Mouse (Mus musculus) liver, embryonic 12.5 days (tissue): ENCODE results near the gene Fgd2. TPM values are rescaled to one million over a fixed set of nuclear protein-coding genes. Genes with fewer than 3 reads are reported as not detected.

Experiments used
- ATAC-seq: fragments of 200-750 bp; cut with Nextera tagmentation; 2 replicates; pipeline ENCODE4 v1.8.0; 2017; ENCODE audit warnings: moderate number of reproducible peaks, mild to moderate bottlenecking, moderate library complexity
- H3K27ac ChIP-seq: fragments of 300-500 bp; sonication (generic); 2 replicates; pipeline ENCODE4 v1.5.1; 2016; ENCODE audit warnings: mild to moderate bottlenecking
- H3K27me3 ChIP-seq: fragments of 300-500 bp; sonication (generic); replicated peaks from 2 replicates; pipeline ENCODE4 v1.6.1; 2016; ENCODE audit warnings: mild to moderate bottlenecking, moderate library complexity
- H3K36me3 ChIP-seq: fragments of 300-500 bp; sonication (generic); 2 replicates; pipeline ENCODE4 v1.6.1; 2016; ENCODE audit warnings: mild to moderate bottlenecking, moderate library complexity
- H3K4me1 ChIP-seq: fragments of 300-500 bp; sonication (generic); 2 replicates; pipeline ENCODE4 v1.6.1; 2016
- H3K4me2 ChIP-seq: fragments of 300-500 bp; sonication (generic); 2 replicates; pipeline ENCODE4 v1.6.1; 2016; ENCODE audit warnings: mild to moderate bottlenecking, moderate library complexity
- H3K4me3 ChIP-seq: fragments of 300-500 bp; sonication (generic); 2 replicates; pipeline ENCODE4 v1.5.1; 2016; ENCODE audit warnings: mild to moderate bottlenecking, moderate library complexity
- H3K9ac ChIP-seq: fragments of 300-500 bp; sonication (generic); 2 replicates; pipeline ENCODE4 v1.6.1; 2016; ENCODE audit warnings: mild to moderate bottlenecking, moderate library complexity
- H3K9me3 ChIP-seq: fragments of 300-500 bp; sonication (generic); replicated peaks from 2 replicates; pipeline ENCODE4 v1.6.1; 2016; ENCODE audit warnings: mild to moderate bottlenecking, moderate library complexity
- WGBS: fragments of 180-500 bp; shearing (Covaris S2); methylation state at CpG from one replicate; pipeline ENCODE4 v1.1.7; 2016; ENCODE audit not compliant: insufficient replicate concordance; 5-methylcytosine and 5-hydroxymethylcytosine counted together
- polyA plus RNA-seq: library from polyadenylated mRNA; unstranded; fragments of >200 nt; fragmentation: Nextera tagmentation; extraction: Ambion mirVana; gene quantifications from 2 replicates; pipeline ENCODE4 v1.2.1, GENCODE M21; 2016

The Fgd2 gene
- polyA plus RNA-seq, 1 experiment from 2014 or later = 5.9 TPM

GRCm38 (mm10) chr17:29422337-29422736 lies 61.6 kb downstream of the Fgd2 start:
- Histone ChIP-seq H3K9ac (no peak overlapping the region), H3K9me3 (no peaks in the 10 kb centered on the region), H3K27me3 (peaks cover 26% of the 10 kb centered on the region), H3K27ac (no peak overlapping the region), H3K36me3 (no peaks in the 10 kb centered on the region), H3K4me2 (no peak overlapping the region), H3K4me1 (peaks cover 33% of the 10 kb centered on the region), H3K4me3 (no peak overlapping the region)
- no peak for ATAC-seq
- WGBS = 84% methylated on average over 6 of the region's 6 CpGs

GRCm38 (mm10) chr17:29422912-29423504 lies 62.3 kb downstream of the Fgd2 start:
- Histone ChIP-seq H3K4me3 (no peak overlapping the region), H3K9ac (no peak overlapping the region), H3K36me3 (no peaks in the 10 kb centered on the region), H3K27ac (peak overlapping the region; percentile 62; the same call in 1 of the 2 replicates), H3K27me3 (peaks cover 27% of the 10 kb centered on the region), H3K4me2 (no peak overlapping the region), H3K4me1 (peaks cover 35% of the 10 kb centered on the region), H3K9me3 (no peaks in the 10 kb centered on the region)
- 72% methylated on average over 8 of the region's 8 CpGs for WGBS
- no peak for ATAC-seq

- ATAC-seq = no peak
- no peak overlapping the region for H3K4me2 ChIP-seq
- no peaks in the 10 kb centered on the region for H3K36me3 ChIP-seq
- H3K4me3 ChIP-seq = no peak overlapping the region
- H3K4me1 ChIP-seq = peaks cover 38% of the 10 kb centered on the region
- 76% methylated on average over 2 of the region's 2 CpGs for WGBS
- no peak overlapping the region for H3K27ac ChIP-seq
- H3K27me3 ChIP-seq = peaks cover 17% of the 10 kb centered on the region
- no peak overlapping the region for H3K9ac ChIP-seq
- no peaks in the 10 kb centered on the region for H3K9me3 ChIP-seq
Observed at GRCm38 (mm10) chr17:29423991-29424390, 63.3 kb downstream of the Fgd2 start.

- Histone ChIP-seq H3K9ac (no peak overlapping the region), H3K4me1 (peaks cover 37% of the 10 kb centered on the region), H3K4me2 (no peak overlapping the region), H3K27me3 (peaks cover 9% of the 10 kb centered on the region; the same call in 1 of the 2 replicates), H3K27ac (no peak overlapping the region), H3K36me3 (no peaks in the 10 kb centered on the region), H3K9me3 (no peaks in the 10 kb centered on the region), H3K4me3 (no peak overlapping the region)
- ATAC-seq = no peak
- 77% methylated on average over 9 of the region's 9 CpGs for WGBS
Observed at GRCm38 (mm10) chr17:29425345-29425744, 64.6 kb downstream of the Fgd2 start.

- Histone ChIP-seq H3K4me1 (peaks cover 54% of the 10 kb centered on the region), H3K27me3 (peaks cover 14% of the 10 kb centered on the region; the same call in 1 of the 2 replicates), H3K27ac (peak overlapping the region; percentile 39), H3K9ac (peak overlapping the region; percentile 36; the same call in 1 of the 2 replicates), H3K4me3 (no peak overlapping the region), H3K36me3 (no peaks in the 10 kb centered on the region), H3K4me2 (no peak overlapping the region), H3K9me3 (no peaks in the 10 kb centered on the region)
- ATAC-seq = no peak
- 57% methylated on average over 8 of the region's 8 CpGs for WGBS
Observed at GRCm38 (mm10) chr17:29428213-29428612, 67.5 kb downstream of the Fgd2 start.

- H3K36me3 ChIP-seq = no peaks in the 10 kb centered on the region
- H3K4me1 ChIP-seq = peaks cover 58% of the 10 kb centered on the region
- no peak for ATAC-seq
- H3K27me3 ChIP-seq = peaks cover 14% of the 10 kb centered on the region; the same call in 1 of the 2 replicates
- peak overlapping the region; percentile 40 for H3K9ac ChIP-seq
- H3K27ac ChIP-seq = peak overlapping the region; percentile 68
- no peak overlapping the region for H3K4me3 ChIP-seq
- whole genome bisulfite sequencing = 34% methylated on average over 2 of the region's 2 CpGs
- H3K4me2 ChIP-seq = no peak overlapping the region
- H3K9me3 ChIP-seq = no peaks in the 10 kb centered on the region
Observed at GRCm38 (mm10) chr17:29428826-29429225, 68.1 kb downstream of the Fgd2 start.

Other genes starting within 250 kb of the Fgd2 start
- gene Rab44, start 246.8 kb upstream of the Fgd2 start, polyA plus RNA-seq = 5.0 and 5.4 TPM in 2 replicates
- gene Cpne5, start 122.7 kb upstream of the Fgd2 start, polyA plus RNA-seq = 0.18 and 0.33 TPM in 2 replicates
- gene Ppil1, start 96.7 kb upstream of the Fgd2 start, polyA plus RNA-seq = 123 and 126 TPM in 2 replicates
- 51.5 and 54.6 TPM in 2 replicates for gene BC004004, start 92.1 kb upstream of the Fgd2 start, polyA plus RNA-seq
- gene Pi16, start 43.2 kb upstream of the Fgd2 start, polyA plus RNA-seq = 0.37 and 0.59 TPM in 2 replicates
- 107 and 109 TPM in 2 replicates for gene Mtch1, start 13.0 kb upstream of the Fgd2 start, polyA plus RNA-seq
- gene Pim1, start 129.8 kb downstream of the Fgd2 start, polyA plus RNA-seq = 112 and 114 TPM in 2 replicates
- gene Gm17657, start 188.7 kb downstream of the Fgd2 start, polyA plus RNA-seq = not detected in 2 replicates
- 7.4 and 7.9 TPM in 2 replicates for gene Tbc1d22b, start 188.9 kb downstream of the Fgd2 start, polyA plus RNA-seq
- gene Tmem217, start 191.5 kb downstream of the Fgd2 start, polyA plus RNA-seq = 0.67 and 0.68 TPM in 2 replicates